Mouse (Mus musculus) midbrain, postnatal 0 days (tissue): Measurements from ENCODE around the gene Fbxw11. TPM values are rescaled to one million over a fixed set of nuclear protein-coding genes. Genes with fewer than 3 reads are reported as not detected.
"Not testable (repeated sequence)": the region's sequence is repeated elsewhere in the genome, so short reads cannot be mapped to it uniquely, and the experiment has no call there.

Experiments used
- ATAC-seq: fragments of 200-750 bp; cut with Nextera tagmentation; 2 replicates; pipeline ENCODE4 v1.8.0; 2017; ENCODE audit warnings: moderate number of reproducible peaks, mild to moderate bottlenecking, moderate TSS enrichment, moderate library complexity; ENCODE audit not compliant: low FRiP score
- DNase-seq: peaks from one replicate; pipeline ENCODE4 v3.0.0-alpha.2; 2015; ENCODE audit warnings: low spot score
- H3K27ac ChIP-seq: fragments of 300-500 bp; sonication (generic); 2 replicates; pipeline ENCODE4 v1.5.1; 2014; ENCODE audit warnings: low read depth, mild to moderate bottlenecking, low read length, mixed read lengths
- H3K27me3 ChIP-seq: fragments of 300-500 bp; sonication (generic); 2 replicates; pipeline ENCODE4 v1.6.1; 2014; ENCODE audit warnings: low read length, control low read depth, mixed read lengths; ENCODE audit not compliant: insufficient read depth
- H3K36me3 ChIP-seq: fragments of 300-500 bp; sonication (generic); 2 replicates; pipeline ENCODE4 v1.6.1; 2014; ENCODE audit warnings: low read length, control low read depth, mixed read lengths; ENCODE audit not compliant: insufficient read depth
- H3K4me1 ChIP-seq: fragments of 300-500 bp; sonication (generic); 2 replicates; pipeline ENCODE4 v1.6.1; 2014; ENCODE audit warnings: mild to moderate bottlenecking, control low read depth, antibody characterized with exemption, low read length, mixed read lengths; ENCODE audit not compliant: insufficient read depth
- H3K4me2 ChIP-seq: fragments of 300-500 bp; sonication (generic); 2 replicates; pipeline ENCODE4 v1.6.1; 2014; ENCODE audit warnings: low read depth, mild to moderate bottlenecking, low read length, mixed read lengths; ENCODE audit not compliant: poor library complexity, severe bottlenecking
- H3K4me3 ChIP-seq: fragments of 300-500 bp; sonication (generic); 2 replicates; pipeline ENCODE4 v1.5.1; 2014; ENCODE audit warnings: low read depth, mild to moderate bottlenecking, low read length, moderate library complexity
- H3K9ac ChIP-seq: fragments of 300-500 bp; sonication (generic); replicated peaks from 2 replicates; pipeline ENCODE4 v1.6.1; 2014; ENCODE audit warnings: mild to moderate bottlenecking, low read length, moderate library complexity, mixed read lengths; ENCODE audit not compliant: poor library complexity, severe bottlenecking
- H3K9me3 ChIP-seq: fragments of 300-500 bp; sonication (generic); 2 replicates; pipeline ENCODE4 v1.6.1; 2016; ENCODE audit warnings: low read length, control low read depth
- CTCF ChIP-seq: IDR thresholded peaks from 2 replicates; pipeline ENCODE4 v1.5.1; 2016; ENCODE audit warnings: antibody characterized with exemption, mild to moderate bottlenecking
- WGBS: fragments of 180-500 bp; shearing (Covaris S2); extraction: QIAGEN DNeasy Blood & Tissue Kit; methylation state at CpG from one replicate; pipeline ENCODE4 v1.1.7; 2014; 5-methylcytosine and 5-hydroxymethylcytosine counted together
- polyA plus RNA-seq: library from polyadenylated mRNA; unstranded; fragments of >200 nt; fragmentation: Nextera tagmentation; extraction: Ambion mirVana; gene quantifications from 2 replicates; pipeline ENCODE4 v1.2.1, GENCODE M21; 2015
- total RNA-seq: library from RNA; depleted of rRNA; stranded (reverse); fragments of >200 nt; gene quantifications from 2 replicates; pipeline ENCODE4 v1.2.3, GENCODE M21; 2014

Fbxw11 gene
- total and polyA plus RNA-seq, 2 experiments from 2014 or later: 100 to 130 TPM

DNA sequence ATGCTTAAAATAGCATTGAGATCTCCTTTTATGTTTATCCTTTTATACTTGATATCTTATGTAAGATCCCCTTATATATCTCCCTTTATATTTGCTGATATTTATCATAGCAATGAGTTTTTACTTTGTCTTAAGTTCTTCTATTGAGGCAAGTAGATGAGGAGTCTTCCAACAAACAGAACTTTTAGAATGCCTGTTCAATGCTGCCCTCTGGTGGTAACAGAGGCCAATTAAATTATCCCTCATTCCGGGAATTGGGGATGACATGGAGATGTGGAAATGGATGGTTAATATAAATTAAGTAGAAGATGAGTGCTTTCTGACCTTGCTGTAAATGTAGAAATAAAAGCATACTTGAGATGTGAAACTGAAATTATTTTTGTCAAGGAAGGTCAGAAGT, 67.0 kb downstream of the Fbxw11 start:
- peak; percentile 95 for TF ChIP-seq CTCF
- WGBS: 10% methylated on average over 1 of the region's 1 CpGs
- H3K4me2 ChIP-seq: no peak overlapping the region

DNA sequence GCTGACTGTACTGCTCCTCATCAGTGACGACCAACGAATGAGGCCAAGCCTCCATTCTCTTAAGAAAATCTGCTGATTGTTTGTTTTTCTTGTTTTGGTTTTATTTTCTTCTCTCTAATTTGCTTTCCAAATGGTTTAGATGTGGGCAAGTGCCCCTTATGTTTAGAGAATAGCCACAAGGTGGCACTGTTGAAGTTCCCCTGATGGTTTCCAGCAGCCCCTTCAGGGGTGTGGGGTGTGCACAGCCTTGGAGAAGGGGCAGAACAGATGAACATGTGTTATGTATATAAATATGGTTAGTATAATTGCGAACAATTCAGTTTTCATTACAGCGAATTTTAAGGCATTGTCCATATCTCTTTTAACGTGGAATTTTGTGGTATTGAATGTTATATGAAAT, 71.7 kb downstream of the Fbxw11 start:
- H3K4me2 ChIP-seq: no peak overlapping the region
- peaks cover 6% of the 10 kb centered on the region; the same call in 1 of the 2 replicates for H3K36me3 ChIP-seq
- peak; percentile 78 for TF ChIP-seq CTCF
- H3K4me3 ChIP-seq: no peak overlapping the region
- no peak overlapping the region for H3K9ac ChIP-seq
- no peak overlapping the region for H3K27ac ChIP-seq
- no peaks in the 10 kb centered on the region for H3K4me1 ChIP-seq
- no peaks in the 10 kb centered on the region for H3K27me3 ChIP-seq
- DNase-seq (peak; percentile 71), ATAC-seq (no peak)
- WGBS: 78% methylated on average over 5 of the region's 5 CpGs
- no peaks in the 10 kb centered on the region for H3K9me3 ChIP-seq

More for the DNA sequence above, 67.0 kb downstream of the Fbxw11 start:
- Histone ChIP-seq H3K9ac (no peak overlapping the region), H3K9me3 (no peaks in the 10 kb centered on the region), H3K27ac (no peak overlapping the region), H3K27me3 (no peaks in the 10 kb centered on the region), H3K4me3 (no peak overlapping the region), H3K4me1 (no peaks in the 10 kb centered on the region), H3K36me3 (peaks cover 9% of the 10 kb centered on the region; the same call in 1 of the 2 replicates)
- ATAC-seq (no peak), DNase-seq (peak; percentile 81)

DNA sequence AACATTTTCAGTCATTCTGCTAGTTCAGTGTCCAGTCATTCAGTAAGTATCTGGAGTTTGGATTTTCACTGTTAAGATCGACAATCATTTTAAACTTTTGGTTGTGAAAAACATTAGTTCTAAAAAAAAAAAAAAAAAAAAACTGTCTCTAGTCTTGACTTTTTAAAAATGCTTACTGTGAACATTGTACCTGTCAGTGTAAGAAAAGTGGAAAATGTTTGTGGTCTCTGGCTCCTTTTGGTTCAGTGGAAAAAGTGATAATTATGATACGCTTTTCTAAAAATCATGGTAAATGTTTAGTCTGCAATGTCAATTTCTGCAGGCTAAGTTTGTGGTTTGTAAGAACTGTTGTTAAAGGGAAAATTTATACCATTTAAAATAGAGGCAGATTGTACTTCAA, 72.4 kb downstream of the Fbxw11 start:
- no peak overlapping the region for H3K9ac ChIP-seq
- H3K27ac ChIP-seq: no peak overlapping the region
- ATAC-seq (no peak), DNase-seq (no peak)
- no peak overlapping the region for H3K4me2 ChIP-seq
- H3K4me1 ChIP-seq: no peaks in the 10 kb centered on the region
- peaks cover 6% of the 10 kb centered on the region; the same call in 1 of the 2 replicates for H3K36me3 ChIP-seq
- no peak for TF ChIP-seq CTCF
- no peaks in the 10 kb centered on the region for H3K9me3 ChIP-seq
- whole genome bisulfite sequencing: 95% methylated on average over 2 of the region's 2 CpGs
- no peaks in the 10 kb centered on the region for H3K27me3 ChIP-seq
- H3K4me3 ChIP-seq: no peak overlapping the region

DNA sequence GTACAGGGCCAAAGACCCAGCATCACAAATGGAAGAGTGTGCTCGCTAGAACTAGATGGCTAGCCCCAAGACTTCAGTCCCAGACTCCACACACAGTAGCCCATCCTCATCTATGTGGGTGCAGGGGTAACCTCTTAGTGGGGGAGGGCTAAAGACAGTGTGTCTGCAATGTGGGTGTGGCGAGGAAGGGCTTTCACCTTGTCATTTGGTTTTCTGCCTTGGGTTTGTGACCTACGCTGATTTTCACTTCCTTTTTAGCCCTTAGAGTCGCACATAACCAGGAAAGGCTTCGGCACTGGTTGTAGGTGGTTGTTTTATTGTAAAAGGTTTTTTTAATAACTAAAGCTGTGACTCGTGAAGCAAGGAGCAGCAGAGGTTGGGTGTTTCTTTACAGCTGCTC, 73.0 kb downstream of the Fbxw11 start:
- no peak overlapping the region for H3K9ac ChIP-seq
- no peak overlapping the region for H3K4me2 ChIP-seq
- no peak for ATAC-seq
- no peaks in the 10 kb centered on the region for H3K9me3 ChIP-seq
- H3K4me1 ChIP-seq: no peaks in the 10 kb centered on the region
- H3K27me3 ChIP-seq: no peaks in the 10 kb centered on the region
- peaks cover 6% of the 10 kb centered on the region; the same call in 1 of the 2 replicates for H3K36me3 ChIP-seq
- no peak for TF ChIP-seq CTCF
- H3K4me3 ChIP-seq: no peak overlapping the region
- no peak for DNase-seq
- 90% methylated on average over 6 of the region's 6 CpGs for WGBS
- H3K27ac ChIP-seq: no peak overlapping the region

DNA sequence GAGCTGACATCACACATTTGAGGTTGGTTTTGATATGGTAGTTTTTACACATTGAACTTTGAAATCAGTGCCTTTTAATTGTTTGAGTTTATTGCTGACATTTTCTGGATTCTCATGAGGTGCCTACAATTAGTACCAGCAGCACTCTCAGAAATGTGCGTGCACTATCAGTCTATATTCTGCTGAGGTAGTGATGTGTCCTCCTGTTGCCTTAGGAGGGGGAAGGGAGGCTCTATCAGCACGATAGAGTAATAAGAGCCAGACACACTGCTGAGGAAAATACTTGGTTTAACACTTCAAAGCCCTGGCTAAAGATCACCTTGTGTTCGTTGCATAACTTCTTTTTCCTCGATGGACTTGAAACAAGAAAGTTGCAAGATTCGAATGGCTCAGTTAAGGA, 73.4 kb downstream of the Fbxw11 start:
- H3K27ac ChIP-seq: no peak overlapping the region
- no peak overlapping the region for H3K4me2 ChIP-seq
- DNase-seq (no peak), ATAC-seq (no peak)
- no peaks in the 10 kb centered on the region for H3K27me3 ChIP-seq
- peaks cover 6% of the 10 kb centered on the region; the same call in 1 of the 2 replicates for H3K36me3 ChIP-seq
- no peak overlapping the region for H3K4me3 ChIP-seq
- no peaks in the 10 kb centered on the region for H3K9me3 ChIP-seq
- H3K4me1 ChIP-seq: no peaks in the 10 kb centered on the region
- TF ChIP-seq CTCF: no peak
- 71% methylated on average over 5 of the region's 5 CpGs for WGBS
- H3K9ac ChIP-seq: no peak overlapping the region

DNA sequence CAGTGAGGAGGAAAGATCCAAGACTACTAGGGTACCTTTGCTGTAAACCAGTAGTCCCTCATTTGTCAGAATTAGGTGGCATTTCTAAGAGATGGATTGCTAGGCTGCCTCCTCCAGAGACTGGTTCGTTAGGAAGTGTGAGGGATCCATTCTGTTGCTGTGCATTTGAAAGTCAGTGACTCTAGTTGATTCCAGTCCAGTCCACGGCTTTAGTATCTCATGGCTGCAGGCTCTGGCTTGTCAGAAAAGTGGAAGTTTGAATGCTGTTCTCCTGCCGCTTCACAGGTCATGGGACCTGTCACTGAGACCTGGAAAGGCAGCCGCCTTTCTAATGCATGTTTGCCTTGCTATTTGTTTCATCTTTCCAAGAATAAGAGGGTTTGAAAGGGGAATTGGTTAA, 74.4 kb downstream of the Fbxw11 start:
- no peak for TF ChIP-seq CTCF
- H3K4me3 ChIP-seq: no peak overlapping the region
- no peaks in the 10 kb centered on the region for H3K9me3 ChIP-seq
- H3K36me3 ChIP-seq: peaks cover 5% of the 10 kb centered on the region; the same call in 1 of the 2 replicates
- DNase-seq (no peak), ATAC-seq (no peak)
- no peaks in the 10 kb centered on the region for H3K27me3 ChIP-seq
- no peak overlapping the region for H3K4me2 ChIP-seq
- H3K4me1 ChIP-seq: no peaks in the 10 kb centered on the region
- H3K9ac ChIP-seq: no peak overlapping the region
- 72% methylated on average over 4 of the region's 4 CpGs for WGBS
- no peak overlapping the region for H3K27ac ChIP-seq

DNA sequence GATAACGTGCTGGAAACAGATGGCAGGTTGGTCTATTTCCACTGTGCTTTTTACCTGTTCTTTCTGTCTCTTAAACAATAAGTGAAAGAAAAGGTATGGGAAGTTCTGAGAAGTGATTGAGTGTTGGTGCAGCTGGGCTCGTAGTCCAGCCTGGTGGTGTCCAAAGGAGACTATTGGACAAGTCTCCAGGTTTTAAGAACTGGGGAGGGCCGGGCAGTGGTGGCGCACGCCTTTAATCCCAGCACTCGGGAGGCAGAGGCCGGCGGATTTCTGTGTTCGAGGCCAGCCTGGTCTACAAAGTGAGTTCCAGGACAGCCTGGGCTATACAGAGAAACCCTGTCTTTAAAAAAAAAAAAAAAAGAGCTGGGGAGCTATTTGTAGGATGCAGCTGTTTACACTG, 75.2 kb downstream of the Fbxw11 start:
- H3K4me1 ChIP-seq, DNase-seq, ATAC-seq, H3K9ac ChIP-seq, H3K27ac ChIP-seq, H3K36me3 ChIP-seq, H3K27me3 ChIP-seq, H3K4me3 ChIP-seq, H3K4me2 ChIP-seq, H3K9me3 ChIP-seq: not testable (repeated sequence)
- WGBS: 88% methylated on average over 9 of the region's 9 CpGs
